Mouse (Mus musculus): Measurements from ENCODE around the gene Gm3591.
A peak's percentile ranks its signal among the peaks of the same experiment; 100 is the strongest.
"Not testable (repeated sequence)": the region's sequence is repeated elsewhere in the genome, so short reads cannot be mapped to it uniquely, and the experiment has no call there.

Gm3591 gene

GRCm38 (mm10) chr14:6412382-6412781 is at the start of gene Gm3591:
Gene Gm3591, minus strand, starts transcription at chr14:6412482.
- DNase-seq (ENCODE audit: low spot score), result not testable (repeated sequence)

GRCm38 (mm10) chr14:6444511-6444910 is 32.2 kb upstream of the Gm3591 start, which contains the start of gene Gm3594:
Gene Gm3594, minus strand, starts transcription at chr14:6444611.
- DNase-seq (ENCODE audit: low spot score), result not testable (repeated sequence)

- DNase-seq (ENCODE audit: low spot score), result not testable (repeated sequence)
Observed at GRCm38 (mm10) chr14:6440774-6441173, 28.5 kb upstream of the Gm3591 start.

GRCm38 (mm10) chr14:6440206-6440605 is 27.9 kb upstream of the Gm3591 start:
- peak; percentile 2 for DNase-seq (ENCODE audit: low spot score)

- DNase-seq (ENCODE audit: low spot score), result peak; percentile 3
Observed at GRCm38 (mm10) chr14:6426766-6427165, 14.5 kb upstream of the Gm3591 start.

GRCm38 (mm10) chr14:6426353-6426752 is 14.1 kb upstream of the Gm3591 start:
- not testable (repeated sequence) for DNase-seq (ENCODE audit: low spot score)

- DNase-seq (ENCODE audit: low spot score), result not testable (repeated sequence)
Observed at GRCm38 (mm10) chr14:6390219-6390618, 22.1 kb downstream of the Gm3591 start, which contains the start of gene Gm16440. Gene Gm16440, minus strand, starts transcription at chr14:6390319.
